Mouse (Mus musculus): Measurements from ENCODE around the gene Bcl2l2.
A peak's percentile ranks its signal among the peaks of the same experiment; 100 is the strongest.

The Bcl2l2 gene

DNA sequence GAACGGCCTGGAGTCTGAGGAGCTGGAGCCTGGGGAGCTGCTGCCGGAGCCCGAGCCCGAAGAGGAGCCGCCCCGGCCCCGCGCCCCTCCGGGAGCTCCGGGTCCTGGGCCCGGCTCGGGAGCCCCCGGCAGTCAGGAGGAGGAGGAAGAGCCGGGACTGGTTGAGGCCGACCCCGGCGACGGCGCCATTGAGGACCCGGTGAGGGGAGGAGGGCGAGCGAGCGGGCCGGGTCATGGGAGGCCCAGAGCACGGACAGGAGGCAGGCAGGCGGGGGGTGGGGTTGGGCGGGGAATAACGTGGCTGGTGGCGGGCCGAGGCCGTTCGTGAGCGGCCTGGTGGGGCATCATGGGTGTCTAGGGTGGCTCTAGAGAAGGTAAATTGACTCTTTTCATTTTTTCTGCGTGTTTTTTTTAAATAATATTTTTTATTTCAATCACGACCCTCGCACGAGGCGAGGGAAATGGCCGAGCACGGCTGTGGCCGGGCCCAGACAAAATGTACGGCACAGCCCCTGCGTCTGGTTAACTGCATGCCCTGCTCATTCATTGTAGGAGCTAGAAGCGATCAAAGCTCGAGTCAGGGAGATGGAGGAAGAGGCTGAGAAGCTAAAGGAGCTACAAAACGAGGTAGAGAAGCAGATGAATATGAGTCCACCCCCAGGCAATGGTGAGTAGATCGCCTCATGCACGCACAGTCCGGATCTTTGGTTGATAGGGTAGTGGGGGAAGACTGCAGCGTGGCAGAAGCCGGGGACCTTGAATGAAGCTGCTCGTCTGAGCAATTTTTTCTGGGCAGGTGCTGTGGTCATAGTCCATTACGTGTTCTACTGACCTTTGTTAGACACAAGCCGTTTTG is 11.3 kb downstream of the Bcl2l2 start:
- peak; percentile 50 for DNase-seq

DNA sequence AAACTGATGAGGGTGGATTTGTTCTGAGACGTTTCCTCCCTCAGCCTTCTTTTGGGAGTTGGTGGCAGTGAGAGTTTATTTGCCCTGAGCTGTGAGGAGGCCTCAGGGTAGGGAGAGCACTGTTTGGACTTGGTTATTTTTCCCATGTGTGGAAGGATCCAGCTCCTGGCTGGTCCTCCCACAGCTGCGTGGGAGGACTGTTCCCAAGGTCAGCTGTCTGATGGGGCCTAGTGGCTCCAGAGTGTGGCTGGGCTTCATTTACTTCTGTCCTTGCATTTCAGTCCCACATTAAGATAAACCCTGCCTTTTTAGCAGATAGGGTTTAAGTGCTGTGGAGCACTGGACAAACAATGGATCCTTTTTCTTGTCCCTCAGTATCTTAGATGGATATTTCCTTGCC is 14.3 kb downstream of the Bcl2l2 start:
- DNase-seq: no peak

GRCm38 (mm10) chr14:54900383-54900782 is 17.2 kb downstream of the Bcl2l2 start:
- DNase-seq: peak; percentile 93

DNA sequence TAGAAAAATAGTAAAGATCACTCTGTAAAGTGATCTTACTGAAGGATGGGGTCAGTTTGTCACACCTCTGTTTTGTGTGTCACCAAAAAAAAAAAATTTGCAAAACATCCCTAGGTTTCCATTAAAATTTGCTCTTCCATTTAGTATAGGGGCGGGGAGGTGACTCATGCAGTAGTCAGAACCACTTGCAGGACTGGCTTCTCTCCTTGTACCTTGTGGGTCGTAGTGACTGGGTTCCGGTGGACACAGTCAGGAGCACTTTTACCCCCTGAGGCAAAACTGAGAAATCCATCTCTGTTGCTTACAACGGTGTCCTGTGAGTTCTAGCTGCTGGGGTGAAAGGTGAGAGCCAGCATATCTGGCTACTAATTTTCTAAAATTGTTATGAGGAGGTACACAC is 20.5 kb downstream of the Bcl2l2 start:
- DNase-seq: no peak

GRCm38 (mm10) chr14:54908682-54909081 is 25.5 kb downstream of the Bcl2l2 start:
- DNase-seq: peak; percentile 36

- no peak for DNase-seq
These were observed 29.1 kb downstream of the Bcl2l2 start for GRCm38 (mm10) chr14:54912109-54912850.

GRCm38 (mm10) chr14:54912886-54913285 is 29.7 kb downstream of the Bcl2l2 start, which contains the start of gene Slc22a17:
Gene Slc22a17 (minus strand): TSS chr14:54913132.
- DNase-seq: peak; percentile 81

DNA sequence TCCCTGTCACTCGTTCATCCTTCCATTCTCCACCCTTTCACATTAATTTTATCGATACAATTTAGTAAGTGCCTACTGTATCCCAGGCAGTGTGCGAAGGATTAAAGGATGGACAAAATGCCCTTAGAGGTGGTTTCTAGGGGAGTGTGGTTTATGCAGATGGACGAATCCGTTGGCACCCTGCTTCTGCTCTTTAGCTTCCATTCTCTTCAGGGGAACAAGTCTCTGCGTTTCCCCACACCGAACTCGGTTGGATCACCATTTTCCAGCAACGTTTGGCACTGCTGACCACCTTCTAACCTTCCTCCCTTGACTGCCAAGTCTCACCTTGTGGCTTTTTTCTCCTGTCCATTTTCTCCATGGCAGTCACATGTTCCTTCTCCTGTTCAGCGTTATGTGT is 30.2 kb downstream of the Bcl2l2 start:
- no peak for DNase-seq

GRCm38 (mm10) chr14:54920076-54920685 is 37.0 kb downstream of the Bcl2l2 start:
- DNase-seq: no peak

DNA sequence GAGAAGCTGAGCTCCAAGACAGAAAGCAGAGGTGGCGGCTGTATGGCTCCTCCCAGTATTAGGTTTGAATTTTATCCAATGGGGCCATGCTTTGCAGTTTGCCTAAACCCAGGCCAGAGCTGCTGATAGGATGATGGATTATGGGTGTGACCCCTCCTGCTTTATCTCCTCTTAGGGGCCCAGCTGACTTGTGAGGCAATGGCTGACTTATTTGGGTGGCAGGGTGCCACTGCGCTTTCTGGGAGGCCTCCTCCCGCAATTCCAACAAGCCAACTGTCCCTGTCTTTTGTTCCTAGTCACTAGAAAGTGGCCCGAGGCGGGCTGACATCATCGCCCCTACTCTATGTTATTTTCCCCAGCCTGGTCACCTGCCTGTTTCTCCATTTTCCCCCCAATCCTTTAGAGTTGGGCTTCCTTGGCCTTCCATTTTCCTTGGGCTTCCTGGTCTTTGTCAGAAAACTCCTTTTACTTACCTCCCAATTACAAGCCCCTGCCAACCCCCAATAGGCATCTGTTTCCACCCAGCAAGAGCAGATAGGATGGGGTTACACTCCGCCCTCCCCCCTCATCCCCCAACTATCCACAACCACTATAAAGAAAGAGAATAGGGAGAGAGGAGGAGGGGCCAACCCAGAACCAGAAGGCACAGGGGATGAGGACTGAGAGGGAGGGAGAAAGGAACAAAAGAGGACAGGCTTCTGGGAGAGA is 41.6 kb downstream of the Bcl2l2 start:
- peak; percentile 55 for DNase-seq

DNA sequence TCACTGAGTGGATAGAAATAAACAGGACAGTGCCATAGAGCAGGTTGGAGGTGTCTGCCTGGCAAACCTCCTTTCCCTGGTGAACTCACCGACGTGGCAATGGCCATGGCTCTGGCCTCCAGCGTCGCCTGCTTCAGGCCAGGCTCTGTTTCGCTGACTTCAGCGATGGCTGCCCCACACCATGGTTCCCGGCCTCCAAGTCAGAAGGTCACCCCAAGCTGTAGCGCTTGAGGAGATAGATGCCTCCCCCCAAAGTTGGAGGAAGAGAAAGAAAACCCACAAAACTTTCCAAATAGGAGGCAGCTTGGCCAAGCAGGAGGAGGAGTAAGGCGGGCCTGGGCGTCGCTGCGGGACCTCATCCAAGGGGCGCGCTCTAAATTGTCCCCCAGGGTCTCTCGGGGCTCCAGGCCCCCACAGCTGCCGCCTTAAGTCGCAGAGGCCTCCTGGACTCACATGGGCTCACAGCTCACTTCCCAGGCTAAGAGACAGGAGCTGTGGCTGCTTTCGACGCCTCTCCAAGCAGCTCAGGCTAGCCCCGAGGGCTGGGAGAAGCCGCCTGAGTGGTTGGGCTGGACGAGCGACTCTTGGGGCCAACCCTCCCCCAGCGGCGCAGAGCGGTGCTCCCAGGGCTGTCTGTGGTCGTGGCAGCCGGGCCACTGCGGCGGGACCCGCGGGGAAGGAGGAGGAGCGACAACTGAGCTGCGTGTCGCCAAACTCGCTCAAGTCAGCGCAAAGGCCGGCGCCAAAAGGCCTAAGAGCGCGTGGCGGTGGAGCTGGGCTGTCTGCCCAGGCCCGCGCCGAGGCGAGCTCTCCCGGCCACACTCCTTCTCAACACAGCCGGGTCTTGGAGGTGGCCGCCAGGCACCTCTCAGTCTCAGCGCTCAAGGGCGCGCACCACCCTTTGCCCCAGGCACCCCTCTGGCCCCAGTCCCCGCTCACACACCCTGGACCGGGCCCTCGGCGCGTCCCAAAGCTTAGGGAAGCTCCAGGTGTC is 42.5 kb downstream of the Bcl2l2 start, which contains the start of gene Efs:
Gene Efs (minus strand): TSS at position 778 of the 994 bp plus-strand sequence.
- DNase-seq: peak; percentile 22

- peak; percentile 28 for DNase-seq
These were observed 43.4 kb downstream of the Bcl2l2 start for GRCm38 (mm10) chr14:54926401-54927158.

GRCm38 (mm10) chr14:54927296-54927695 is 44.1 kb downstream of the Bcl2l2 start:
- DNase-seq: no peak

GRCm38 (mm10) chr14:54929801-54930200 is 46.6 kb downstream of the Bcl2l2 start:
- no peak for DNase-seq

GRCm38 (mm10) chr14:54930431-54930830 is 47.3 kb downstream of the Bcl2l2 start:
- peak; percentile 47 for DNase-seq

DNA sequence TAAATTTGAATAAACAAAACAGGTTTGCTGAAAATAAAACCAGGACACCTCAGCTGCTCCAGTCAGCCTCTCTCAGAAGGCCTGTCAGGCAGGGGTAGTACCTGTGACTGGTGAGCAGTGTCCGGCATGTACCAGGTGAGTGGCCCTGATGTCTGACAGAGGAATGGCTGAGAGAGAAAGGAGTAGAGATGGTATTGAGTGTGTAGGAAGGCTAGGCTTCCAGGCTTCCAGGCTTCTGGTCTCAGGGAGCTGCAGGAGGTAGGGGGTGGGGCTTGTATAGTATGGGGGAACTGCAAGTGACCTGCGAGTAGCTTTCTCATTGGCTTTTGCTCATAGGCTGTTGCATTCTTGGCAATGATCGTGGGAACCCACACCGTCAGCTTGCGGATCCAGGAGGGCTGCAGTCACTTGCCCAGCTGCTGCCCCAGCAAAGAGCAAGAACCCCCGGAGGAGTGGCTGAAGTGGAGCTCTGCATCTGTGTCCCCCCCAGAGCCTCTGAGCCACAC is 49.5 kb downstream of the Bcl2l2 start, which contains the start of gene Il25:
Gene Il25 (plus strand): TSS at position 51 of the 506 bp plus-strand sequence.
- DNase-seq: no peak

GRCm38 (mm10) chr14:54935904-54936830 is 53.0 kb downstream of the Bcl2l2 start, which contains the start of gene Cmtm5:
Gene Cmtm5 (plus strand): TSS chr14:54936261.
- DNase-seq: no peak

- no peak for DNase-seq
These were observed 53.6 kb downstream of the Bcl2l2 start for GRCm38 (mm10) chr14:54936831-54937160.
